Mouse (Mus musculus) thymus, adult 2 months (tissue): Measurements from ENCODE around the gene Spink4.

Experiments
- CTCF ChIP-seq: fragments of 200-500 bp; IDR thresholded peaks from 2 replicates; pipeline ENCODE4 v1.5.1; 2012; ENCODE audit warnings: mild to moderate bottlenecking, control low read depth, low read length, moderate library complexity, borderline replicate concordance; ENCODE audit not compliant: control insufficient read depth, poor library complexity, insufficient read depth; ENCODE audit errors: extremely low read depth
- POLR2A ChIP-seq: fragments of 200-500 bp; IDR thresholded peaks from 2 replicates; pipeline ENCODE4 v1.6.1; 2012; ENCODE audit warnings: mild to moderate bottlenecking, low read length, control low read depth, moderate library complexity; ENCODE audit not compliant: control insufficient read depth, poor library complexity, insufficient read depth; ENCODE audit errors: extremely low read depth

GRCm38 (mm10) chr4:40970592-40970841, 50.7 kb downstream of the Spink4 start:
- TF ChIP-seq POLR2A (no peak), CTCF (no peak)
